Mouse (Mus musculus): ENCODE results near the gene Ugt1a10. TPM values are rescaled to one million over a fixed set of nuclear protein-coding genes. Genes with fewer than 3 reads are reported as not detected.
A peak's percentile ranks its signal among the peaks of the same experiment; 100 is the strongest.

The Ugt1a10 gene
- polyA plus RNA-seq, 1 experiment: 166 TPM

GRCm38 (mm10) chr1:88235894-88236415, 180.8 kb downstream of the Ugt1a10 start:
- no peak overlapping the region for H3K27ac ChIP-seq (ENCODE audit: insufficient read depth, low read depth, low read length)
- peak; percentile 89 for DNase-seq
- H3K36me3 ChIP-seq (ENCODE audit: control insufficient read depth, insufficient read depth, low read length): no peaks in the 10 kb centered on the region
- WGBS: 37% methylated on average over 4 of the region's 4 CpGs
- H3K4me1 ChIP-seq (ENCODE audit: control insufficient read depth, insufficient read depth, low read length): no peaks in the 10 kb centered on the region
- TF ChIP-seq CTCF (conservative IDR thresholded peaks at IDR 0.05; ENCODE audit: insufficient read depth, insufficient read length, low read depth, low read length) (no peak), POLR2A (IDR thresholded peaks at IDR 0.05; ENCODE audit: low read depth, low read length) (no peak)
- no peaks in the 10 kb centered on the region for H3K27me3 ChIP-seq (replicated peaks; ENCODE audit: control insufficient read depth, insufficient read depth, low read length)
- no peak overlapping the region for H3K4me3 ChIP-seq (ENCODE audit: insufficient read depth, low read depth, low read length)

- H3K36me3 ChIP-seq (ENCODE audit: control insufficient read depth, insufficient read depth, low read length): no peaks in the 10 kb centered on the region
- no peaks in the 10 kb centered on the region for H3K4me1 ChIP-seq (ENCODE audit: control insufficient read depth, insufficient read depth, low read length)
- DNase-seq: no peak
- H3K27me3 ChIP-seq (replicated peaks; ENCODE audit: control insufficient read depth, insufficient read depth, low read length): no peaks in the 10 kb centered on the region
- no peak for TF ChIP-seq POLR2A (IDR thresholded peaks at IDR 0.05; ENCODE audit: low read depth, low read length)
- TF ChIP-seq CTCF (conservative IDR thresholded peaks at IDR 0.05; ENCODE audit: insufficient read depth, insufficient read length, low read depth, low read length): no peak
- 70% methylated on average over 5 of the region's 5 CpGs for WGBS
- H3K27ac ChIP-seq (ENCODE audit: insufficient read depth, low read depth, low read length): no peak overlapping the region
- no peak overlapping the region for H3K4me3 ChIP-seq (ENCODE audit: insufficient read depth, low read depth, low read length)
Measured at GRCm38 (mm10) chr1:88237311-88237710, 182.1 kb downstream of the Ugt1a10 start.

- DNase-seq: no peak
- Histone ChIP-seq H3K27me3 (replicated peaks; ENCODE audit: control insufficient read depth, insufficient read depth, low read length) (no peaks in the 10 kb centered on the region), H3K27ac (ENCODE audit: insufficient read depth, low read depth, low read length) (no peak overlapping the region), H3K4me1 (ENCODE audit: control insufficient read depth, insufficient read depth, low read length) (no peaks in the 10 kb centered on the region), H3K4me3 (ENCODE audit: insufficient read depth, low read depth, low read length) (no peak overlapping the region), H3K36me3 (ENCODE audit: control insufficient read depth, insufficient read depth, low read length) (no peaks in the 10 kb centered on the region)
- TF ChIP-seq CTCF (conservative IDR thresholded peaks at IDR 0.05; ENCODE audit: insufficient read depth, insufficient read length, low read depth, low read length) (no peak), POLR2A (IDR thresholded peaks at IDR 0.05; ENCODE audit: low read depth, low read length) (no peak)
- WGBS: 68% methylated on average over 6 of the region's 6 CpGs
Measured at GRCm38 (mm10) chr1:88238771-88239170, 183.6 kb downstream of the Ugt1a10 start.

GRCm38 (mm10) chr1:88240072-88240471, 184.9 kb downstream of the Ugt1a10 start:
- TF ChIP-seq CTCF (conservative IDR thresholded peaks at IDR 0.05; ENCODE audit: insufficient read depth, insufficient read length, low read depth, low read length) (no peak), POLR2A (IDR thresholded peaks at IDR 0.05; ENCODE audit: low read depth, low read length) (no peak)
- Histone ChIP-seq H3K36me3 (ENCODE audit: control insufficient read depth, insufficient read depth, low read length) (no peaks in the 10 kb centered on the region), H3K4me3 (ENCODE audit: insufficient read depth, low read depth, low read length) (no peak overlapping the region), H3K4me1 (ENCODE audit: control insufficient read depth, insufficient read depth, low read length) (no peaks in the 10 kb centered on the region), H3K27ac (ENCODE audit: insufficient read depth, low read depth, low read length) (no peak overlapping the region), H3K27me3 (replicated peaks; ENCODE audit: control insufficient read depth, insufficient read depth, low read length) (no peaks in the 10 kb centered on the region)
- WGBS: 74% methylated on average over 5 of the region's 5 CpGs
- no peak for DNase-seq

- 67% methylated on average over 4 of the region's 4 CpGs for WGBS
- no peaks in the 10 kb centered on the region for H3K27me3 ChIP-seq (replicated peaks; ENCODE audit: control insufficient read depth, insufficient read depth, low read length)
- no peaks in the 10 kb centered on the region for H3K4me1 ChIP-seq (ENCODE audit: control insufficient read depth, insufficient read depth, low read length)
Measured at GRCm38 (mm10) chr1:88240579-88240978, 185.4 kb downstream of the Ugt1a10 start.

GRCm38 (mm10) chr1:88243861-88244260, 188.7 kb downstream of the Ugt1a10 start:
- TF ChIP-seq POLR2A (IDR thresholded peaks at IDR 0.05; ENCODE audit: low read depth, low read length) (no peak), CTCF (conservative IDR thresholded peaks at IDR 0.05; ENCODE audit: insufficient read depth, insufficient read length, low read depth, low read length) (no peak)
- Histone ChIP-seq H3K4me3 (ENCODE audit: insufficient read depth, low read depth, low read length) (no peak overlapping the region), H3K36me3 (ENCODE audit: control insufficient read depth, insufficient read depth, low read length) (no peaks in the 10 kb centered on the region), H3K4me1 (ENCODE audit: control insufficient read depth, insufficient read depth, low read length) (no peaks in the 10 kb centered on the region), H3K27me3 (replicated peaks; ENCODE audit: control insufficient read depth, insufficient read depth, low read length) (no peaks in the 10 kb centered on the region), H3K27ac (ENCODE audit: insufficient read depth, low read depth, low read length) (no peak overlapping the region)
- 65% methylated on average over 5 of the region's 5 CpGs for WGBS
- no peak for DNase-seq

More at GRCm38 (mm10) chr1:88240579-88240978, 185.4 kb downstream of the Ugt1a10 start:
- TF ChIP-seq POLR2A (IDR thresholded peaks at IDR 0.05; ENCODE audit: low read depth, low read length) (no peak), CTCF (conservative IDR thresholded peaks at IDR 0.05; ENCODE audit: insufficient read depth, insufficient read length, low read depth, low read length) (no peak)
- Histone ChIP-seq H3K4me3 (ENCODE audit: insufficient read depth, low read depth, low read length) (no peak overlapping the region), H3K27ac (ENCODE audit: insufficient read depth, low read depth, low read length) (no peak overlapping the region), H3K36me3 (ENCODE audit: control insufficient read depth, insufficient read depth, low read length) (no peaks in the 10 kb centered on the region)
- DNase-seq: no peak

GRCm38 (mm10) chr1:88245881-88246280, 190.7 kb downstream of the Ugt1a10 start:
- Histone ChIP-seq H3K4me1 (ENCODE audit: control insufficient read depth, insufficient read depth, low read length) (no peaks in the 10 kb centered on the region), H3K27me3 (replicated peaks; ENCODE audit: control insufficient read depth, insufficient read depth, low read length) (no peaks in the 10 kb centered on the region), H3K27ac (ENCODE audit: insufficient read depth, low read depth, low read length) (no peak overlapping the region), H3K4me3 (ENCODE audit: insufficient read depth, low read depth, low read length) (no peak overlapping the region), H3K36me3 (ENCODE audit: control insufficient read depth, insufficient read depth, low read length) (no peaks in the 10 kb centered on the region)
- TF ChIP-seq CTCF (conservative IDR thresholded peaks at IDR 0.05; ENCODE audit: insufficient read depth, insufficient read length, low read depth, low read length) (no peak), POLR2A (IDR thresholded peaks at IDR 0.05; ENCODE audit: low read depth, low read length) (no peak)
- no peak for DNase-seq
- WGBS: 77% methylated on average over 6 of the region's 6 CpGs

Measured in kidney, adult 2 months (tissue).